Mouse (Mus musculus) spleen, postnatal 36 days (tissue): ENCODE results near the gene Galnt18.

Experiments
- DNase-seq, 2 experiments: peaks; one replicate each; pipeline ENCODE4 v3.0.0; 2022; ENCODE audit warnings: low spot score in 2 of 2, mixed read lengths in 1 of 2

The Galnt18 gene

GRCm38 (mm10) chr7:111559011-111559410 is 220.8 kb downstream of the Galnt18 start:
- DNase-seq = no peak

GRCm38 (mm10) chr7:111550987-111551386 is 228.8 kb downstream of the Galnt18 start:
- DNase-seq = no peak

- no peak for DNase-seq
These were observed 232.7 kb downstream of the Galnt18 start for GRCm38 (mm10) chr7:111547069-111547468.

GRCm38 (mm10) chr7:111545614-111546013 is 234.2 kb downstream of the Galnt18 start:
- no peak for DNase-seq

- DNase-seq = no peak
These were observed 241.8 kb downstream of the Galnt18 start for GRCm38 (mm10) chr7:111537946-111538345.

- DNase-seq = no peak
These were observed 244.9 kb downstream of the Galnt18 start for GRCm38 (mm10) chr7:111534826-111535405.

- no peak for DNase-seq
These were observed 250.7 kb downstream of the Galnt18 start for GRCm38 (mm10) chr7:111528961-111529643.

- no peak for DNase-seq
These were observed 251.3 kb downstream of the Galnt18 start for GRCm38 (mm10) chr7:111528462-111528861.

- DNase-seq = no peak
These were observed 258.9 kb downstream of the Galnt18 start for GRCm38 (mm10) chr7:111520881-111521280.

GRCm38 (mm10) chr7:111518581-111519242 is 261.1 kb downstream of the Galnt18 start:
- no peak for DNase-seq

- no peak for DNase-seq
These were observed 262.9 kb downstream of the Galnt18 start for GRCm38 (mm10) chr7:111516882-111517281.

- DNase-seq = no peak
These were observed 264.3 kb downstream of the Galnt18 start for GRCm38 (mm10) chr7:111515471-111515870.

- no peak for DNase-seq
These were observed 270.5 kb downstream of the Galnt18 start for GRCm38 (mm10) chr7:111509167-111509854.

- no peak for DNase-seq
These were observed 279.2 kb downstream of the Galnt18 start for GRCm38 (mm10) chr7:111500616-111501015.

- DNase-seq = no peak
These were observed 280.5 kb downstream of the Galnt18 start for GRCm38 (mm10) chr7:111499255-111499790.

- DNase-seq = no peak
These were observed 282.6 kb downstream of the Galnt18 start for GRCm38 (mm10) chr7:111497191-111497590.

GRCm38 (mm10) chr7:111492242-111492949 is 287.4 kb downstream of the Galnt18 start:
- no peak for DNase-seq

GRCm38 (mm10) chr7:111491566-111491965 is 288.2 kb downstream of the Galnt18 start:
- DNase-seq = no peak

GRCm38 (mm10) chr7:111486811-111487333 is 292.9 kb downstream of the Galnt18 start:
- no peak for DNase-seq

GRCm38 (mm10) chr7:111483896-111484295 is 295.9 kb downstream of the Galnt18 start:
- no peak for DNase-seq

- no peak for DNase-seq
These were observed 296.5 kb downstream of the Galnt18 start for GRCm38 (mm10) chr7:111483321-111483720.
